Mouse (Mus musculus) heart, postnatal 36 days (tissue): ENCODE measurements around the gene Ndufaf3. TPM values are rescaled to one million over a fixed set of nuclear protein-coding genes. Genes with fewer than 3 reads are reported as not detected.
"Not testable (repeated sequence)": the region's sequence is repeated elsewhere in the genome, so short reads cannot be mapped to it uniquely, and the experiment has no call there.

Experiments
- DNase-seq, 2 experiments: peaks; one replicate each; pipeline ENCODE4 v3.0.0; 2021 to 2022
- intact Hi-C: fragments of 180-260 bp; cut with DNase I; formaldehyde crosslinking; loops from one replicate; pipeline ENCODE4 v1.15.1; 2025
- total RNA-seq, 2 experiments: library from RNA; stranded (reverse); gene quantifications; 2 replicates each; pipeline ENCODE4 v1.2.3; 2021

Ndufaf3 gene
- 10 to 100 TPM; 69.2 to 76.5 TPM for total RNA-seq

GRCm38 (mm10) chr9:108566815-108567776, at the start of gene Ndufaf3:
Gene Ndufaf3 (minus strand): TSS chr9:108567434.
- DNase-seq: peak; percentile 96 to 98
- intact Hi-C loops: loop anchor here (1.0 kb wide), 1 partner anchor 82 kb away; the partner anchor contains the start of gene Arih2

- intact Hi-C loops: no loop called here
- no peak for DNase-seq
Observed at GRCm38 (mm10) chr9:108611488-108611887, 44.3 kb upstream of the Ndufaf3 start.

DNA sequence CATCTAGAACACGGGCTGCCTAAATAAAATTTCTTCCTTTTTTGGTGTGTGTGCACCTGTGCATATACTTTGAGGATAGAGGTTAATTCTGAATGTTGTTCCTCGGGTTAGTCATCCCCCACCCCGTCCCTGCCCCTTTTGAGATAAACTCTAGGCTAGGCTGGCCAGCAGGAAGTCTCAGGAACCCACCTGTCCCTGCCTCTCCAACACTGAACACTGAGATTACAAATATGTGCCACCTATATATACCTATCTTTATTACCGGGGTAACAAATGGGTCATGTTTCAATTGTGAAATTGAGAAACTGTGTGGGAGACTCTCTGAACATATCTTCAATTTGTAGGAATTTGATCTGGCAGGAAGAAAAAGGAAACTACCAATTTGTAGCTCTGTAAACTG, 41.7 kb upstream of the Ndufaf3 start:
- DNase-seq: no peak
- intact Hi-C loops: no loop called here

GRCm38 (mm10) chr9:108607929-108608328, 40.7 kb upstream of the Ndufaf3 start:
- DNase-seq, intact Hi-C loops: not testable (repeated sequence)

DNA sequence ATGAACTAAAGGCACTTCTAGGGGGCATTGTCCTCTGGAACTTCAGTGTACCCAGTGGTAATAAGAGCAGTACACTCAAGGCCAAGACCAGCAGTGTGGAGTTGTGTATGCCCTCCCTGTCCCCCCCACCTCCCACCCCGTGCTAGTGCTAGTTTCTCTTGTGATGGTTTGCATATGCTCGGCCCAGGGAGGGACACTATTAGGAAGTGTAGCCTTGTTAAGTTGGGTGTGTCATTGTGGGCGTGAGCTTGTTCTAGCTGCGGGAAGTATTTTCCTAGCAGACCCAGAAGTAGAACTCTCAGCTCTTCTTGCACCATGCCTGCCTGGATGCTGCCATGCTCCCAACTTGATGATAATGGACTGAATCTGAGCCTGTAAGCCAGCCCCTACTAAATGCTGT, 34.8 kb upstream of the Ndufaf3 start:
- DNase-seq: no peak

DNA sequence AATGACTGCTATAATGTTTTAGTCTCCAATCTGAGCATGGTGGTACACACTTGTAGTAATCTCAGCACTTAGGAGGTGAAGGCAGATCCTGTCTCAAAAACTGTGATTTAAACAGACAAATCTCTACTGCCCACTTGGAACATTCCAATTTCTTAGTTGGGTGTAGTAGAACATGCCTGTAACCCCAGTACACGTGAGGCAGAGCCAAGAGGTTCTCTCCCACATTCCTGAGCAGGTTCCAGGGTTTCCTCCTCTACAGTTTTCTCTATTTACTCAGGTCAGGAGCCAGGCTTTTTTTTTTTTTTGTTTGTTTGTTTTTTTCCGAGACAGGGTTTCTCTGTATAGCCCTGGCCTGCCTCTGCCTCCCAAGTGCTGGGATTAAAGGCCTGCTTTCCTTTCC, 32.8 kb upstream of the Ndufaf3 start:
- no peak for DNase-seq
- intact Hi-C loops: no loop called here

More for the DNA sequence above, 34.8 kb upstream of the Ndufaf3 start:
- intact Hi-C loops: no loop called here

DNA sequence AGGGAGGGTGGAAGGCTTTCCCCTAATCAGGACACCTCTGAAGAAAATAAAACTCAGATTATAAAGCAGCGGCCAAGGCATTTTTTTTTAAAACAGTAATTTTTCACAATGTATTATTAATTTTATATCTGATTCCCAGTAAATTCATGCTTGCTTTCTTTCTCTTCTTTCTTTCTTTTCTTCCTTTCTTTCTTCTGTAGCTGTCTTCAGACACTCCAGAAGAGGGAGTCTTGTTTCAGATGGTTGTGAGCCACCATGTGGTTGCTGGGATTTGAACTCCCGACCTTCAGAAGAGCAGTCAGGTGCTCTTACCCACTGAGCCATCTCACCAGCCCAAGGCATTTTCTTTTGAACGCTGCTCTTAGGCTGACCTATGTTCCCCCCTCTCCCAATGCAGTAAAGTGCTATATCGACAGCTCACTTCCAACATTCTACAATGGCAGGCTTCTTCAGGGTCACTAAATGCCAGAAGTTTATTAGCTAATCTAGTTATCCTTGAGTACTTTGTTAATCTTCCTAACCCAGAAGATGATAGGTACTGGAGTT, 31.9 kb upstream of the Ndufaf3 start:
- no peak for DNase-seq
- intact Hi-C loops: loop anchor here (5.0 kb wide), 1 partner anchor 48 kb away; the partner anchor contains the start of gene Arih2

DNA sequence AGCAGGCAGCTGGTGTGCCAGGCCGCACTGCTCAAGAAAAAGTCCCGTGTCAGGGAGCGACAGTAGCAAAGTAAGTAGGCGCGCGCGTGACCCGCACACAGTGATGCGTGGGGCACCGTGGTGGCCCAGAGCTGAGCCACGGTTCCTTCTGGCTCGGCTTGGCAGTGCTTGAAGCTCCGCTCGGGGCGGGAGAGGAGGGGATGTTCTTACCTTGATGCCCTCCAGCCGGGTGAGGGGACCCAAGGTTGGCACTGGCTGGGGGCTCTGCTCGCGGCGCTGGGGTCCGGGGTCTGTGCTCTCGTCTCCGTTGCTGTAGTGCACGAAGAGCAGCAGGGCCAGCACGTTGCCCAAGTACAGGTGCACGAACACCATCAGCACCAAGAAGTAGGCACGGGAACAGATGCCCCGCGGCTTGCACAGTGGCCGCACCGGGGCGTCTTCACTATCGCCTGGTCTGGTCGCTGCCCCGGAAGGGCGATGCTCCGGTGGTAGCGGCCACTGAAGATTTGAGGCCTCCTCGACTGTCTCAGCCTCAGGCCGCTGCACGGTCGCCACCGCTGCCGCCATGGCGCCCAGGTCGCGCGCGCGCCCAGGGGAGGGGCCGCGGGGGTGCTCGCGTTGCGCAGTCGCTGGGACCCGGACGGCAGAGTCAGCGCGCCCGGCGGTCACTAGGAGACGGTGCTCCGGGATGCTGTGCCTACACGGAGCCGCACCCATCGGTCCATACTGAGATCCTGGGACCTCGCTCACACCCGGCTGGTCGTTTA, 29.9 kb upstream of the Ndufaf3 start, which contains the start of gene P4htm:
TSS of gene P4htm (minus strand) at position 670 of the 767 bp plus-strand sequence.
- peak; percentile 70 to 76 for DNase-seq
- intact Hi-C loops: loop anchor here (5.0 kb wide), 1 partner anchor 50 kb away; the partner anchor contains the start of gene Arih2

GRCm38 (mm10) chr9:108594354-108594753, 27.1 kb upstream of the Ndufaf3 start:
- no peak for DNase-seq
- intact Hi-C loops: no loop called here

GRCm38 (mm10) chr9:108591462-108591861, 24.2 kb upstream of the Ndufaf3 start:
- intact Hi-C loops: no loop called here

GRCm38 (mm10) chr9:108589229-108589628, 22.0 kb upstream of the Ndufaf3 start:
- DNase-seq: no peak
- intact Hi-C loops: no loop called here

More at GRCm38 (mm10) chr9:108591462-108591861, 24.2 kb upstream of the Ndufaf3 start:
- DNase-seq: no peak

DNA sequence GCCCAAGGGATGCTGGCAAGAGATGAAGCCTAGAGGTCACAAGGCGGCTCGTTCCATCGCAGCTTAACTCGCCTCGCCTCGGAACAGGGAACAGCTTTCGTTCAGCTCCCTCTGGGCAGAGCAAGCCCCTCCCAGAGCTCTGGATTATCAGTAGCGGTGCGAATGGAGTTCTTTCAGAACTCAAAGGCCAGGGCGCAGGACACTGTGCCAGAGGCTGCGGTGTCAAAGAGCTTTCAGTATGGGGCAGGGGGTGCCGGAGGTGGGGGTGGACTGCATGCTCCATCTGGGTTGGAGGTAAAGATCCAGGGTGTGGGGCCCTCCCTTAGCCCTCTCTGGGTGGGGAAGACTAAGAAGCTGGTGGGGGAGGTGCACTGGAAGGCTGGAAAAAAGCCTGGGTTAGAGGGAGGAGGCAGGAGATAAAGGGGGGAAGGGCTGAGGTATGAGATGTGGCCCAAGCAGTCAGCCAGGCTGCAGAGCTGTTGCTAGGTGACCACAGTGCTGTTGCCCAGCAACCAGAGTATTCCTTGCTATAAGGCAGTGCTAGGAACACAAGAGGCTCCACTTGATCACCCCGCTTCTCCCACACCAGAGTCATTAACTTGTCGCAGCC, 20.4 kb upstream of the Ndufaf3 start:
- intact Hi-C loops: no loop called here
- peak; percentile 62 to 70 for DNase-seq

DNA sequence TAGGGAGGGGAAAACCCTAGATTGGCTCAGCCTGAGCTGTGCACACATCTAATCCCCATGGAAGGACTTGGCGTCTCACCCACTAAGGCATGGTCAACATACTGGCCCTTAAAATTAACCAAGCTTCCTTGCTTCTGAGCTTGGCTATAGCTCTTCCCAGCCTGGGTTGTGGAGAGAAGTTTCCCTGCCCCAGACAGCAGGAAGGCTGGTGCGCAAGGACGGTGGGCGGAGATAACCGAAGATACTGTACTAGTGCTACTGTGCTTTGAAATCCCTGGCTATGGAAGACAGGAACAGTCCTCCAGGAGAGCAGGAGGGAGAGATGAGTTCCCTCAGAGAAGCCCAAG, 12.1 kb upstream of the Ndufaf3 start:
- intact Hi-C loops: no loop called here
- no peak for DNase-seq

DNA sequence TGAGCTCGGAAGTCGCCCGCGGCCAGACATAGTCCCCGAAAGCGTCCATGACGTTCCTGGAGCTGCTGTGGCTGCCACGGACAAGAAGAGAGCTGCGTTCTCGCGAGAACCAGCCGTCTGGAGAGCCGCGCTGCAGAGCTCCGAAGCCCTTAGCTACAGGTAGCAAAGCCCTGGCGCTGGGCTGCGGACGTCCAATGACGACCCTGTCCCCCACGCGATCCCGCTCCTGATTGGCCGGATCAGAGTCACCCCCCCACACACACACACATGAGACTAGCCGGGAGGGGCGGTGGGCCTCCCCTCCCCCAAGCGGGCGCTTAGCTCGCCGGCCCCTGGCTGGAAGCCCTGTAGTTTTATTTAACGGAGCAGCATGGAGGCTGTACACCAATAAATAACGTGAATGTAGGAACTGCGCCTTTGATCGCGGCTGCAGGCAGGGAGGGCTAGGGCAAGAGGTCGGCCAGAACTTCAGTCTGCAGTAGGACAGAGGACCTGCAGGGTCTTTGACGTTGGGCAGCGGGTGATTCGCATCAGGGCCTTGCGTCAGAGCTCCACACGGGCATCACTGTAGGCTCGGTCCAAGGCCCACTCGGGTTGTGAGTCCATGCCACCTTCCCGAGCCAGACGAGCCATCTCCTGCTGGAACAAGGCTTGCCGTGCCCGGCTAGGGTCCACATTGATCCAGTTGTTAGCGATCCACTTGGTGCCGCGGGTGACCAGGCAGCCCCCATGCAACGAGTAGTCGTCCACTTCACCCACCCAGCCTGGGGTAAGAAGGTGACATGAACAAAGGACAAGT, 11.5 kb upstream of the Ndufaf3 start, which contains the start of gene Wdr6:
TSS of gene Wdr6 (minus strand) at position 195 of the 799 bp plus-strand sequence.
- peak; percentile 85 to 86 for DNase-seq
- intact Hi-C loops: no loop called here

DNA sequence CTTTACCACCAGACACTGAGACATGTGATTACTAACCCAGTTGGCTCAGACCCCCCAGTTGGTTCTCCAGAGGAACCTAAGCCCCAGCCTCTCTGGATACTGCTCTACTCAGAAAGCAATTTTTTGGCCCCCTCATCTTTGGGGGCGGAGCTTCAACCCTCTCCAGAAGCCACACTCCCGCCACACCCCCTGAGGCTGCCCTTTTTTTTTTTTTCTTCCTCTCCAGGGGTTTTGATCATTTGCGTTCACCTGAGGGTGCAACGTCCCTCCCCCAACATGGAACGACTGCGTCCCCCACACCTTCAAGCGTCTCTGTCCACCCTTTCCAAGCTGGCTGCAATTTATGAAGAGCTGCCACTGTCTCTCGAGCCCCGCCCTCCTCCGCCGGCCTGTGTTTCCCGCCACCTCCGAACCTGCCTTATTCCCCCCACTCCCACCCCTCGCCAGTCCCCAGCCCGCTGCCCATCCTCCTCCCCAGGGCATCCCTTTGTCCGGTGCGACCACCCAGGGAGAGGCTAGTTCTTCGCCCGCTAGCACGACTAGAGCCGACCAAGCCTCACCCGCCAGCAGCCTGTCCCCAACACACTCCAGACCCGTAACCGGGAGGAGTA, 10.8 kb upstream of the Ndufaf3 start:
- peak; percentile 47 to 51 for DNase-seq
- intact Hi-C loops: no loop called here

GRCm38 (mm10) chr9:108577025-108577424, 9.8 kb upstream of the Ndufaf3 start:
- no peak for DNase-seq
- intact Hi-C loops: no loop called here

GRCm38 (mm10) chr9:108575321-108576297, 8.4 kb upstream of the Ndufaf3 start:
- DNase-seq: no peak
- intact Hi-C loops: no loop called here

DNA sequence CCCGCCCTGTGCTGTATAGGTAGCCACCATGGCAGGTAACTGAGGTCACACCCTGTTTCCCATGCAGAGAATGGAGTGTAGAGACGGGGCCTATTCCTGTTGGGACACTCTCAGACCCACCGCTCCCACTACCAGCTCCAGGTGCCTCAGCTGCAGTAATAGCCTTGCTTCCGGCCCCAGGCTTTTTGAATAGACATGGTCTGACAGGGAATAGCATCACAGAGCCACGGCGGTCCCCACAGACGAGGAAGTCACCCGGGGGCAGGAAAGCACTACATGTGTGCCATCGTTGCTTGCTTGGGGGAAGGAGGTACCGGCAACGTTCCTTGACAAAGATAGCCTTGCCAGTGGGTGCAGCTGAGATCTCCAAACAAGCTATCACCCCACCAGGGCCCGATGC, 7.7 kb upstream of the Ndufaf3 start:
- no peak for DNase-seq
- intact Hi-C loops: no loop called here
